Mouse (Mus musculus) NIH3T3 (cell line): ENCODE results near the gene Chrdl1.

Source experiments
- DNase-seq: peaks from one replicate; pipeline ENCODE4 v3.0.0-alpha.2; 2012; ENCODE audit warnings: low read depth

The Chrdl1 gene

DNA sequence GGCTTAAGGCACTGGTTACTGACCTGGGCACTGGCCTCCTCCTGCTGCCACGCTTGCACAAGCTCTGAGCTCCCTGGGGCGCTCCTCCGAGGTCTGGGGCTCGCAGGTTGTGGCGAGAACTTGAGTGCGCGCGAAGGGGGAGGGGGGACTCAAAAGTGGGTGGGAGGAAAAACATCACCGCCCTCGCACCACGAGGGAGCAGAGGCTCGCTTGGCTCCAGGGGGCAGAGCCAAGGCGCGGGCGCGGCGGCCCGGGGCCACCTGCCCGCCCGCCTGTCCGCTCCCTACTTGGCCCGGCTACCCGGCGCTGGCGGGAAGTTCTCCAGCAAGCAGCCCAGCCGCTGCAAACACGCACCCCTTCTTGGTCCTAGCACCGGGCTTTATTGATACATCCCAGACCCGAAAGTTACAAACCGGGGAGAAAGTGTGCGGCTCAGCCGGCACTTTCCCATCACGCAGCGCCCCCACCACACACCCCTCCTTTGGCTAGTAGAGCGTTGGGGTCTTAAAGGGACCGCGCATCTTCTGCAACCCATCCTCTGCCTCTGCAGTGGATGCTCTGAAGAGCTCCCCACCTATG, at the start of gene Chrdl1:
Gene Chrdl1 (minus strand): TSS at position 472 of the 579 bp plus-strand sequence.
- no peak for DNase-seq

DNA sequence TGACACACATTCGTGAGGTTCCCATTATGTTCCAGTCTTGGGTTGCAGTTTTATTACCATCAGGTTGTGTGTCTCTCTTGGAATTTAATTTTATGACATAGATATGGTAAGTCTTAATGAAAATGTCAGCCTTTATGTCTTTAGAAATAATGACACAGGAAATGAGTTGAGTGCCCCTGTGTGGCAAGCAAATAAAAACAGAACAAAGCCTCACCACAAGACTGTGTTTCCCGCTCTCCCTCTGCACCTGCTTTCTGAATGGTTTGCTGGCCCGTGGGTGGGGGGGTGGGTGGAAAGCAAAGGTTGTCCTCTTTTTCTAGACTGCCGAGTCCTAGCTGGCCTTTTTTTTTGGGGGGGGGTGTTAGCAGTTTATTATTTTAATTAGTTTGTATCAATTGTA, 48.6 kb upstream of the Chrdl1 start:
- no peak for DNase-seq

DNA sequence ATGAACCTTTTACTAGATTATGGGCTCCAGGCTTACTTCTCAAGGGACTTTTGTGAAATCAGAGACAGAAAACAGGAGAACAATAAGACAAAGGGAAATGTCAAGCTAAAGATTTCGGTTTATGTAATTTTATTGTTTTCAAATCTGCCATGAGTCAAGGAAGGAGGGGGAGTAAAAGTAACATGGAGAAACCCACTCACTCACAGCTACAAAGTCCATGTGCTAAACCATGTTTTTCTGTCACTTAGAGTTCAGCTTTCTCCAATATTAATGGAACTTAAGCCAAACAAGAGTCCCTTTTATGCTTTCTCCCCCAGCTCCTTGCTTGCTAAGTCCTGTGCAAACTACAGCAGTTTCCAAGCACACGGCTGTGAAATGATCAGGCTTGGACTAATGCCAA, 10.5 kb upstream of the Chrdl1 start:
- DNase-seq: no peak

DNA sequence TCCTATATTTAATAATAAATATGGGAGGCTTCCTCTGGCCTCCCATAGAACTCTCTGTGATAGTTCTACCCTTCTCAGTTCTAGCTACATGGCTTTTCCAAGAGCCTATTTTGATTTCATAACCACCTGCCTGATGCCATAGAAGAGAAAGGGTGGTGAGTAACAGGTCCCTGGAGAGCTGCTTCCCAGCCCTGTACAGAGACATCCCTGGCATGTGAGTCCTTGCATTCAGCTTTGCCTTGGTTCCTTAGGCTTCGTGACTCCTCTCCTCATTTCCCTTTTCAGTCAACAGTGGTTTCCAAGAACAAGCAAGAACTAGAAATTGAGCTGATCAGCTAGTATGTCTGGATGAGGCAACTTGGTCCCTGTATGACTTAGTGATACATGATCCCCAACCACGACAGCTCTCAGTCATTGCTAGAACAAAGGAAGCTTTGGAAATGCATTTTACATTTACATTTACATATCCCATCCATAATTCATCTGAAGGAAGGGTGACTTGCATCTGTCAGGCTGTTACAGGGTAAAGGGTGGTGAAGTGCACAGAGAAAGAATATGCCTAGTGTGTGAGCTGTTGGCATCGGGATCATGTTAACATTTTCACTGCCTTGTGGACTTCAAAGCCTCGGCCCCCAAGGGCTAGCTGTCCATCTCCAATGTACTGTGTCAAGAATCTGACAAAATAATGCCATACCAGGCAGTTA, 27.7 kb downstream of the Chrdl1 start:
- DNase-seq: peak; percentile 34

DNA sequence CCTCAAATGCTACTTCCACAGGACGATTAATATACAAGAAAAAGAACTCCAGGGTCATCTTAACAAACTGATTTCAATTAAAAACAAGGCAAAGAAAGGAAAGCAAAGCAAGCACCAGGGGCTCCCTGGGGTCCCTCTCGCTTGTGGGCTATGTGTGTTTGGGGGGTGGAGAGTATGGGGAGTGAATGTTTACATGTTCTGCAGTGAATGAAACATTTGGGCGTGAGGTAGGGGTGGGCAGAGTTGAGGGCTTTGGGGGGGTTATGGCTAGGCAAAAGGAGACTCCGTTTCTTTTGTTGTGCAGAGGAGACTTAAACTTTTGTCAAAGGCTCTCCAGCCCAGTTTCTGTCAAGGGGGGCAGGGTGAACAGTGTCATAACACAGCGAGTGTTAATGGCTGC, 46.8 kb downstream of the Chrdl1 start:
- DNase-seq: no peak

DNA sequence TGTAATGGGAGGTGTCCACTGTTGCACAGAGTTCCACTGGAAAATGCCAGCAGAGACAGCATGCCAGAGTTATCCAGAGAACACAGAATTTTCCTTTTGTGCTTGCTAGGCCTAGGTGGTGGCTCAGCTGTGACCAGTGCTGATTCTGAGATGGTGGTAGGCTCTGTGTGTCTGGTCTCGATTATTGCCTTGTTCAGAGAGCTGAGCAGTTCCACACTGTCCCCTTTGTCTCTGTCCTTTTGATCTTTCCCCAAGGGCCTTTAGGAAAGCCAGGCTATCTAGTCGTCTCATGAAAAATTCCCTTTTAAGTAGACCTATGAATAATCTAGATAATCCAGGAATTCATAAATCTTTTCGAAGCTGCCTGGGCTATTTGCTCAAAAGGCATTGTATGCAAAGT, 47.3 kb downstream of the Chrdl1 start:
- no peak for DNase-seq

DNA sequence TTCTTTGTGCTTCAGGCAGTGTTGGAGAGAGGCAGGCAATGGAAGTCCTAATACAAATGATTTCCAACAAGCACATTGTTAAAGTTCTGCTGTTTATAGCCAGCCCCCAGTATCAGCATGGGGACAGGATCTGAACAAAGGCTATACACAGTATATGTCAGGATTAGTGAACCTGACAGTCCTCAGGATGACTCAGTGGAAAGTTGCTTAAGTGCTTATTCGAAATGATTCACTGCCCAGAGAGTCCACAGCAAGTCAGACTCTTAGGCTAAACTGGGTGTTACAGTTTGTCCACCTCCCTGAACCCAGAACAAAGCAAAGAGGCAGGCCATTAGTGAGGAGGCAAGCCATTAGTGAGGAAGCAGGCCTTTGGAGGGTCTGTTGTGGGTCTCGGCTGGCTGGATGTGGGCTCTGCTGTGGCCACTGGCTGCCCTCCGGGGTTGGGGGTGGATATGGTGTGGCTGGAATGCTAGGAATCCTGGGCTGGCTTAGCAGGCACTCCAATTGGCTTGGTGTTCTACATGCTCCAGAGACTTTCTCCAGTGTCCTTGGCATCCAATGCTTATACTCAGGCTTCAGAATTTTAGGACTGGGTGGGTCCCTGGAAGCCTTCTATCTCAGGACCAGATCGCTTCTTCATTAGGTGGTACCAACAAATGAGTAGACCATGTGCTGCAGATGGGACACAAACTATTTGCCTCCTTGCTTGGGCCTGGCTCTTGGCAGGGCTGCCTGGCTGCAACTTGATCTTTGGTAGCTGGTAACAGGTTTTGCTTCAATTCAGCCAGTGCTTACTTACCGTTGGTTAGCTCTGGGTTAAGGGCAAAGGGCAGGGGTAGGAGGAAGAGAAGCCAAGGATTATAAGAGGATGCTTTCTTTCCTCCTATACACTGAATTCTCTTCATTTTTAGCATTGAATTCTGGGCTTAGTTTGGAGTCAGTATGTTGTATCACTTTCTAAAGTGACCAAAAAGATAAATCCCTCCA, 49.3 kb downstream of the Chrdl1 start:
- peak; percentile 82 for DNase-seq

DNA sequence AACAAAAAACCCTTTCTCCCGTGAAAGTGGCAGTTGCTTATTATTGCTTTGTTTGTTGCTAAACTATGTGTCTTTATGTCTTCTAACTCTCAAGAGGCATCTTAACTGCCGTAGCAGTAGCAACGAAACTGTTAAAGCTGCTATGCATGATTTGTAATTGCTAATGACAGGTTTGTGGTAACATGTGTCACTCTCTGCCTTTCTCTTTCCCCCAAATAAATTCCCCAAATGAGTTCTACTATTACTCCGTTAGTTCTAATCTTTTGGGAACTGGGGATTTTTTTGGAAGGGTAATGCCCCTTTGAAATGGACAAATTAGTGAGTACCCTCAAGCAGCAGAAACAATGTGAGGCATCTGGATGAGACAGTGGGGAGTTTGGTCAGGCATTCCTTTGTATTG, 55.9 kb downstream of the Chrdl1 start:
- no peak for DNase-seq

DNA sequence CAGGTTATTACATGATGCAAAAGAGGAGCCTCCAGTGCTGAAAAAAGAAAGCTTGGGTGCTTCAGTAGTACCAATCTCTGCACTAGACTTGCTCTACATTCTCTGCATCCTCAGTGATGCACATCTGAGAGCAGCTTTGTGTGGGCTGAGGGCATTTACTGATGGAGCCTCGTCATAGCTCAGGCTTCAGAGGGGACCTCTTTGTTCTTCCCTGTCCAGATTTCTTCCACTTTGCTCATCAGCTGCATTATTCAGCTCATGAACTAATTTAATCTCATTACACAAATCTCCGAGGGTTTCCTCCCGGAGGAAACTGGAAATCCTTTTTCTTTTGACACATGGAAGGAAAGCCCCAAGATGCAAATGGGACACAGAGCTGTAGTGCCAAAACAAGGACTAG, 56.5 kb downstream of the Chrdl1 start:
- DNase-seq: no peak

DNA sequence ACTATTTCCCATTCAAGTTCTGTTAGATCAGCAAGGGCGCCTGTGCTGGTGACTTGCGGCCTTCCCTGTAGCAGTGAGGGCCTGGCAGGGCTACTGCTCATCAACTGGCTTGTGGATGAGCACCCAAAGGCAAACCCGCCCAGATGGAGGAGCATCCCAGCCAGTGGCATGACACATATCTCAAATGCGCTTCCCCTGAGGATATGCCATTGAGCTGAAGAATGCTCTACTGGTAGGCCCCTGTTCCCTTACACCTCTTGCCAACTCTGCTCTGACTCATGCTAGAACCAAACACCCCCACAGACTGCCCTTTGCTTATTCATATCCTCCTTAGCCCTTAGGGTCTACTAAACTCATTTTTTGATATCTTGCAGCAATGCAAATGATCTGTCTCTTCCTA, 57.4 kb downstream of the Chrdl1 start:
- DNase-seq: peak; percentile 59

DNA sequence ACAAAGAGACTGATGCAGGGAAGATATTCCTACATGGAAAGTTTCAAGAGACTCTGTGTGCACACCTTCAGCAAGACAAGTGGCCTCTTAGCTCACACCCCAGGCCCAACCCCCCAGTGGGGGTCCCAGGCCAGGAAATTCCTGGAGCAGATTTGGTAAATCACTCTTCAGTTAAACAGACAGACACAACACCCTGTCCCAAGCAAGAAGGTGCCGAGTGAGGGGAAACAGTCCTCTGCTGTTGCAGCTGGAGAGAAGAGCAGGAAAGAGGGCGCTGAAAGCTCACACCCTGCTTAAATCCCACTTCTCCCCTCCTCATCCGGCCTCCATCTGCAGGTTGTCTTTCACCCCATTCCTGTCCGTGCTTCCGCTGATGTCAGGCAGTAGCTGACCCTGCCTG, 58.2 kb downstream of the Chrdl1 start:
- DNase-seq: no peak

DNA sequence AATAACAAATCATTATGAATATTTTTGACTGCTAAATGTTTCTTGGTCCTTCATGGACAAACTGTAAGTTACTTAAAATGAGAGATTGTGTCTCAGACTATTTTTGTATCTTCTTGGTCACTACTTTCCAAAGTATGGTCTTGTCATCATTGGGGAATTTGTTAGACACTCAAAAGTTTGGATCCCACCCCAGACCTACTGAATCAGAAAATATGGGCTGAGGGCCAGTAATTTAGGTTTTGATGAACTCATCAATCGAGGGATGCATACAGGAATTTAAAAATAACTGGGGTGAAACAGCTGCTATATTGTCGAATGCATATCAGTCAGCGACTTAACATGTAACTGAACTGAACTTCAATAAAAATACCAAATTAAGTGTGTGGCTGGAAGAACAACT, 80.9 kb downstream of the Chrdl1 start:
- peak; percentile 55 for DNase-seq

DNA sequence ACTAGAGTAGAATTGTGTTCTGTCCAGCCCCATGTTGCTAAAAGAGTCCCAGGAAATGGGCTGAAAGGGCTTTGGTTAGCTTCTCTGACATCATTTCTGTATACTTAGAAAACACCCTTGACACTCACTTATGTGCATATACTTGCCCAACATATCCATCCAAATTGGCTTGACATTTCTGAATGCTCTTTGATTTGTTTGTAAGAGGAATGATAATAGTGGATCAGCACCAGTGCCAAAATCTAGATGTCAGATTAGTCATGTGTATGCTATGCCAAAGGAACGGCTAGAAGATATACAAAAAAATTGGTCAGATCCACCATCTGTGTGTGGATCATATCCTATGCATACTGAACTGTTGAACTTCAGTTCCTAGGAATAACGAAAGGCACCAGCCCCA, 99.3 kb downstream of the Chrdl1 start:
- DNase-seq: peak; percentile 65

DNA sequence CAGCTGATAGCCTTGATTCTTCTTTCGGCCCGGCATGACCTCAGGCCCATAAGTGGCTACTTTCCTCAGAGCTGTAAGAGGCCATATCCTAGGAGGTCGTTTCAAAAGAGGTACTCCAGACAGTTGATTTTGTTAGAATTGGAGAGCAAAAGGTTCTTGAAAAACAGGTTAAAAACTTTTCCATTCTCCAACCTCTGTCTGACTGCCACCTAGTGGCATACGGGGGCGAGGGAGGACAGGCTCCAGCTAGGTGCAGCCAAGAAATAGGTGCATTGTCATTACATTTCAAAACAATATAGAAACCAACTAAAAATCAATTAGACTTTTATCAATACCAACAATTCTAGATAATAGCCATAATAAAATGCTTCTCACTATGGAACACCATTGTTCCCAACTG, 118.9 kb downstream of the Chrdl1 start:
- peak; percentile 34 for DNase-seq

DNA sequence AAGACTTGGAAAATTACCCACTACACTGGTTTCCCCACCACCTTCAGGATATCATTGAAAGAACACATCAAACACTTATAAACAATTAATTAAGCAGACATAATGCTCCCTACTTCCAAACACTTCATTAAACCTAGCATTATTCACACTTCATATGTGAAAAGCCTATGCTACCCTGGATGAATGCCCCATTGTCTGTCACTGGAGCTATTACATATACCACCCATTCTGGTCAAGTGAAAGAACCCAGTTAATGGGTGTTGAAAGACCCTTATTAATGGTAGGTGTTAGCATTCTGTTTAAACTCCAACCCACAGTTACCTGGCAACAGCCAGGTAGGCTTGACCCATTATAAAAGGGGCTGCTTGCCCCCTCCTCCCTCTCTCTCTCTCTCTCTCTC, 143.4 kb downstream of the Chrdl1 start:
- no peak for DNase-seq
